Mouse (Mus musculus) monocyte, adult 2 months (primary cell): Measurements from ENCODE around the gene Atp1a2.

Experiments
- DNase-seq, 2 experiments: peaks; one replicate each; pipeline ENCODE4 v3.0.0; 2022; ENCODE audit warnings: low spot score in 2 of 2, low read depth in 1 of 2

Gene Atp1a2

DNA sequence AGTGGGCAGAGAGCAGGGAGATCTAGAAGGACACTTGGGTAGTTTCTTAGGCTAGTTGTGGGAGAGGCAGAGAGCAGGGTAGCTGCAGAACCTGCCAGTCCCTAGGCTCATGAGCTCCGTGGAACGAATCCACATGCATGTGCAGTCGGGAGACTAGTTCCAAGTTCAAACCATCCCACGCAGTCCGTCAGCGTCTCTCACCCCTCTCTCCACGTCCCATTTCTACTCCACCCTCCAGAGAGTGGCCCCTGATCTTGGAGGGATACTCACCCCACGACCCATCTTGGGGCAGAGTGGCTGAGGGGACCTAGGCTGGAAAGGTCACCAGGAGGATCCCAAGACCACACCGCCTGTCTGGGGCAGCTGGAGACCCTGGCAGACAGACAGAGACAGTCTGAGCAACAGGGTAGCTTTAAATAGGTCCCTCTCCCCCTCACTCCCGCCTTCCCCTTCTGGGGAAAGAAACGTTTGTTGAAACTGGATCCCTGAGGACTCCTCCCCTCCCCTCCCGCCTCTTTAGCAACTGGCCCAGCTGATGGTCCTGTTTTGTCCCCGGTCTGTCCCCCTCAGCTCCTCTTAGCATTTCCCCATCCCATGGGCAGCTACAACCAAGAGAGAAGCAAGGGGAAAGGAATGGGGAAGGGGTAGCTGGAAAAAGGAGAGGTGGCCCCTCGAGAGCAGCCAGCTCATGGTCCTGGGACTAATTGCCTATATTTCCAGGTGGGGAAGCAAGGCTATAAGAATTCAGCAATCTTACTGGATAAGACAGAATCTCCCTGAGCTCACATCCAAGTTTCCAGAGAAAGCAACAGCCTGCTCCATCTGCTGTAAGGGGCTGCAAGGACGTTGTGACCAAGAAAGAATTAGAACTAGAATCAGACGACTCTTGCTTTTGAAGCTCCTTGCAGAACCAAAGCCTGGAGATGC is at the start of gene Atp1a2:
Atp1a2 (minus strand) TSS at position 454 of the 927 bp plus-strand sequence.
- no peak for DNase-seq

DNA sequence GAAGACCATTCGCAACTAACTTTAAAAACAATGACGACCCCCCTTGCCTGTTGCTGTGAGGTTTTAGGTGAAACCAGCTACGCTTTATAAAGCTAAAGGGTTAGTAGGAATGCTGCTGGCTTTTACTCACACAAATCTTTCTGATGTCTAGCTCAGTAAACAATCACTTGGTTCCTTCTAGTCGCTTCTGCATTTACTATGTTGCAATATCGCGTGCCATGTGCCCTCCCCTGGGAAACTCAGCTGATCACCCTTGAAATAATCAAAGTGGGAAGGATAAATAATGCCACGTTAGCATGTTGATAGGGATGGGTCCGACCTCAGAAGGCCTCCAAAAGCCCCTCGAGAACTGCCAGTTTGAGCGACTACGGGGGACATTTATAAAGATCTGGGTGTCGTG is 49.5 kb upstream of the Atp1a2 start:
- no peak for DNase-seq

DNA sequence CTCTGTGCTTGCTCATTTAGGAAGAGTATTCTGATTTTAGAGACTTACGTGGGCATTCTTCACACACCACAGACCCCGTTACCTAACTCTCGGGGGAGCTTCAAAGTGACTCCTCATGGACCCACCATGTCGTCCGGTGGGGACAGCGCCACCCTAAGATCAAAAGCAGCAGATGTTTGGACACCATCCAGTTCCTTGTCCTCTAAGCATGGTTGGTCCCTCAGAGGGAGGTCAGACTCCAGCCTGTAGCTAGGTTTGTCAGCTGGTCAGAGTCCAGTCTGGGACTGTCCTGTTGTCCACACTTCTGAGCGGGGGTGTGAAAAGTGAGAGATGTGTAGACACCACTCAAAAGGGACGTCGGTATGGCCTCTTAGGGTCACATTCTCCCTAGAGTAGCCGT is 48.8 kb upstream of the Atp1a2 start:
- no peak for DNase-seq

DNA sequence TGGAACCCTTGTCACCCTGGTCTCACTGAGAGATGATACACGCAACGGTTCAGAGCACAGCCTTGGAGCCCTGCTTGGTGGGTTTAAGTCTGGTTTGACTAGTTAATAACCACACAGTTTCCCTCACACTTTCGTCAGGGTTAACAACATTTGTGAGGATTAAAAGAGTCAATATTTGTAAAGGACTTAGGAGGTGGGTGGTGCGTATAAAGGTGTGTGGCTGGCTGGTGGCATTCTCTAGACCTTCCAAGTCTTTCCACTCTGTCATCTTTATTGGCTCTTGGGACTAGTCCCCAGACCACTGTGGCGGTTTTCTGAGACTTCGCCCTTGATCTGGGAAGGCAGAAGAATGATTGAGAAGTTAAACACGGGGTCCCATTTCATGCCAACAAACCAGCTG is 47.0 kb upstream of the Atp1a2 start:
- DNase-seq: no peak

DNA sequence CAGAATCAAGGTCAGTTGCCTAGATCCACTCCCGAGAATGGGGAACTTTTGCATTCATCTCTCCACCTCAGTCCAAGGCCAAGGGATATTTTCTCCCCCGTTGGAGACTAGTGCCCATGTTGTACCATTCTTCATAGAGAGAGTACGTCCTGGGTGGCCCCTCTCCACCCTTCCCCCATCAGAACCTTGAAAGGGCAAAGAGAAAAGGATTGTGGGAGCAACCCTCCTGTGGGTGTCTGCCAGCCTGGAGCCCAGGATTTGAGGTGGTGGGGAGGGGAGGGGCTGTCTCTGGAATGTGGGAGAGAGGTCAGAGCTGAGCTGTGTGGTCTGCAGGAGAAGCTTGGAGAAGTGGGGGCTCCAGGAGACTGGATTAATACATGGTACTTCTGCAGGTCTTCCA is 46.0 kb upstream of the Atp1a2 start:
- DNase-seq: no peak

DNA sequence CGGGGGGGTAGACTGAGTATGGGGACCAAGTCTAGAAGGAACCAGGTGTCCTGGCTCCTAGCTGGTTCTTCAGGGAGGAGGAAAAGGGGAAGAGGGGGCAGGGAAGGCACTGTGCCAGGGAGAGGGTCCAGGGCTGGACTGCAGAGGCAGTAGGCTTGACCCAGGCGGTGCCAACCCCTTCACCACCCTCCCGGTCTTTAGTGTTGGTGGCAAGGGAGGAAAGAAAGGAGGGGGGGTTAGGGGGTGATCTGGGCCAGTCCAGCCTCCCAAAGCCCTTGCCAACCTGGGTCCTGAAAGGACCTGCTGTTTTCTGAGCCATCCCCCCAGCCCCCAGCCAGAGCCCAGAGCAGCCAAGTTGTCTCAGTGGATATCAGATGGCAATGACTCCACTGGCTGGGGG is 44.9 kb upstream of the Atp1a2 start:
- no peak for DNase-seq

DNA sequence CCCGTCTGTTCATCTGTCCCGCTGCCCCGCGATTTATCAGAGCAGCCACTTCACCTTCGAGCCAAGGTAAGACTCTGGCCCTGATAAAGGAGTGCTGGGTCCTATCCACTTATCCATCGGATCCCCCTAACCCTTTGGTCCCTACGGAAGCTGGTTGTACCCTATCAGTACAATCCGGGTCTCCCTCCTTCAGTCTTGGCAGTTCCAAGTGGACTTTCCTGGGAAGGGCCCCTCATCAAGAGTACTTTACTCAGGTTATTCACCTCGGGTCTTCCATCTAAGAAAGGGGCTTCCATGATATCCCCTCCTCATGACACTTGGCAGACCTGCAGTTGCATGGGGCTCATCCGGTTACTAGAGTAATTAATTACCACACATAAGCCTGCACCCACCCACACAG is 43.5 kb upstream of the Atp1a2 start:
- DNase-seq: no peak

DNA sequence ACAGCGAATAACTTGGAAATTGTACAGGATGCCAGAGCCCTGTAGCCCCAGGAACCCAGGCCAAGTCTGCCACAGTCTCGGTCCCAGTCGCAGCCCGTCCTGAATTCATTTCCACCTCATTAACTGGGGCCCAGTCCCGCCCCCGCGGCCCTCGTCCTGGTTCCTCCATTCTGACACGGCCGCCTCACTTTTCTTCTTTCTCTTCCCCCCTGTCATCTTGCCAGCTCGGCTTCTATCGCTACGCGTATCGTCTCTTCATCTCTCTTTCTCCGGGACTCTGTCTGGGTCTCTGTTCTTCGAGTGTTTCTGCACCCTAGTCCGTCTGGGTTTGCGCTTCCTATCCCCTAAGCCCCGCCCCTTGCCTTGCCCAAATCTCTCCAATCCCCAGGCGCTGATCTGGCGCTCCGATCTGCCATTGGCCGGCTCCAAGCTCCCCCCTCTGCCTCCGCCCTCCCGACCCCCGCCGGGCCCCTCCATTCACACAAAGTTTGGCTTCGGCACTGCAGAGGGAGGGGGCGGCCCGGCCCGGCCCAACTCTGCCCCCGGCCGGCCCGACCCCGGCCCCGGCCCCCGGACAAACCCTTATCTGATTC is 43.0 kb upstream of the Atp1a2 start, which contains the start of gene Kcnj10:
Kcnj10 (plus strand) TSS at position 482 of the 593 bp plus-strand sequence.
- peak in 1 of 2 experiments; percentile 31 for DNase-seq

DNA sequence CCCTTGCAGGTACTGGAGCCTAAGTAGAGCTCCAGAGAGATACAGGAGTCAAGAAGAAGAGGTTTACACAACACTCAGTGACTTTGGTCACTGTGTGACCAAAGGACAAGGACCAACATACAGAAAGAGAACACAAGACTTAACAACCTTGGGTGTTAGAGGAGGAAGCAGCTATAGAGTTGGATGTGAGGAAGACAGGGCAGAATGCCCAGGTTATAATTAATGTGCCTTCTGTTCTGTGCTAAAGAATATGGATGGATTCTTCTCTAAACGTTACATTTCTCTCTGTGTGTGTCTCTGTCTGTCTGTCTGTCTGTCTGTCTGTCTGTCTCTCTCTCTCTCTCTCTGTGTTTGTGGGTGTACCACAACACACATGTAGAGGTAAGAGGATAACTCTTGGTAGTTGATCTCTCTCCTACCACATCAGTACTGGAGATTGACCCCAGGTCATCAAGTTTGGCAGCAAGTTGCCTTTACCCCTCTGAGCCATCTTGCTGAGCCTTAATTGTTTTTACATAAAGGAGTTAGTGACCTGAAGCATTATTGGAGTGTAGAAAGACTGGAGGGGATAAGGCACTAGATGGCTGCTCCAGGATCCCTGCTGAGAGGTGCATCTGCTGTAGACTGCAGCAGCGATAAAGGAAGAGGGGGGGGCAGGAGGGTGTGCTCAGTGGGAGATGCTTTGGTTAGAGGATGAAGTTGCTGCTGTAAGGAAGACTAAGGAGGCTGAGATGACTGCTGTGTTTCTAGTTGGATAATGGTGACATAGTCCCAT is 39.7 kb upstream of the Atp1a2 start:
- no peak for DNase-seq

DNA sequence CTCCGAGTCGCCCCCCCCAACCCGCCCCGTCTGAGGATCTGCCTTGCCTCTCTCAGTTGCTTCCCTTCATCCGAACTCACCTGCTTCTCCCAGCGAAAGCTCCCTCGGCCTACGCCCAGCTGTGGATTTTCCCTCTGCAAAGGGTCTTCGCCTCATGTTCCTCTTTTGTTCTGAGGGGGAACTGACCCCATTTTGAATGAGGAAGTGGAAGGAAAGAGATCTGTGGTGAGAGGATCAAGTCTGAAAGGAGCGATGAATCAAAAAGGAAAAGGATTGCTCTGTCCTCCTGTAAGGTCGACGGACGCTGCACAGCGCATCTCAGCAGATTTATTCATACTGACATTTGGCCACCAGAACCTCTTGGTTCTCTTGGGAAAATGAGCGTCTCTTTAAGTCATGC is 37.9 kb upstream of the Atp1a2 start:
- no peak for DNase-seq

DNA sequence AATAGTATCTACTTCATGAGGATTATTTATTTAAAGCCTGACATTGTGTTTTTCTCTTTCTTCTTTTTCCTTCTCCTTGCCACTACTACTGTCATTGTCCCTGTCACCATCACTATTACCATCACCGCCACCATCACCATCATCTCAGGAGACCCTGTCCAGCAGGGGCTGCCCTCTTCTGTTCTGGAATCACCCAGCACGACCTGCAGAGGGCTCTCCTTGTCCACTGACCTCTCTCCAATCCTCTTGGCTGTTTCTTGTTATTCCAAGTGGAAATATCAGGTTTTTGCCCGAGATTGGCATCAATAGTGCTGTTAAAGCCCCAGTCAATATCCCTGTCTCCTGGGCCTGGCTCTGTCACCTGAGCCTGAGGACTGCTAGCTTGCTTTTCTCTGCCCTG is 35.6 kb upstream of the Atp1a2 start:
- no peak for DNase-seq

DNA sequence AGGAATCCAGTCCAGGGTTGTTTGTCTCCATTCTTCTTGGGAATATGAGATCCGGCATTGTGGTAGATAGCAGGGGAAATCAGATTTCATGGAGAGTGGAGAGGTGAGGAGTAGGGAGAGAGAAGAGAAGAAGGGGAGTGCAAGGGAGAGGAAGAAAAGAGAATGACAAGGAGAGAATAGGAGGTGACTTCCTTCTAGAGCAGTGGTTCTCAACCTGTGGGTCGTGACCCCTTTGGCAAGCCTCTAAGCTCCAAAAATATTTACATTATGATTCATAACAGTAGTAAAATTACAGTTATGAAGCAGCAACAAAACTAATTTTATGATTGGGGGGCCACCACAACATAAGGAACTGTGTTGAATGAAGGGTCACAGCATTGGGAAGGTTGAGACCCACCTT is 35.1 kb upstream of the Atp1a2 start:
- DNase-seq: no peak

DNA sequence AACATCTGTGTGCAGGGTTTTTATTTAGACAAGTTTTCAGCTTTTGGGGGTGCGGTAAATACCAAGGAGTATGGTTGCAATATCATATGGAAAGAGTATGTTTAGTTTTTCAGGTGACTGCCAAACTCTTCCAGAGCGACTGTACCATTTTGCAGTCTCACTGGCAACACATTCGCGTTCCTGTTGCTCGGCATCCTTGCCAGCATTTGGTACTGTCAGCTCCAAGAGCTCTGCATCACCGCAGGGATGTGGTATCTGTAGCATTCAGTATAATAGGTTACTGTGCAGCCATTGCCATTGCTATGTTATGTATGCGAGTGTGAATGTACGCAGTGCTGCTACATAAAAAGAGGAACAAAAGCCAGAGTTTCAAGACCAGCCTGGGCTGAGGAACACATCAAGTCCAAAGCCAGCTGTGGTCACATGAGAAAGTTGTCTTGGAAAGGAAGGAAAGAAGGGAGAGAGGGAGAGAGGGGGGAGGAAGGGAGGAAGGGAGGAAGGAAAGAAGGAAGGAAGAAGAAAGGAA is 33.6 kb upstream of the Atp1a2 start:
- no peak for DNase-seq

DNA sequence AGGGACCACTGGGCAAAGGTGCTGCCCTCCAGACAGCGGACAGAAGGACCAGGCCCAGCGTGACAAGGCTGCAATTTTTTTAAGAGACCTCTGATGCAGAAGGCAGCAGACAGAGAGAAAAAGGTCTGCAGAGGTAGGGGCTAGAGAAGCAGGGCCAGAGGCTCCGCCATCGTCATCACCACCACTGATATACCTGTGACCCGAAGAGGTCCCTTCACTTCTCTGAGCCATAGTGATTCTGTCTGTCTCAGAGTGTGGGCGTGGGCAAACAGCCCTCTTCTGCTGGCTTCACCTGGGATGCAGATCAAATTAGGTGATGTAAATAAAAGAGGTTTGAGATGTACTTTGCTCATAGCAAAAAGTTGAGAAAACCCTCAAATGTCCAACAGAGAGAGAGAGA is 31.8 kb upstream of the Atp1a2 start:
- no peak for DNase-seq

DNA sequence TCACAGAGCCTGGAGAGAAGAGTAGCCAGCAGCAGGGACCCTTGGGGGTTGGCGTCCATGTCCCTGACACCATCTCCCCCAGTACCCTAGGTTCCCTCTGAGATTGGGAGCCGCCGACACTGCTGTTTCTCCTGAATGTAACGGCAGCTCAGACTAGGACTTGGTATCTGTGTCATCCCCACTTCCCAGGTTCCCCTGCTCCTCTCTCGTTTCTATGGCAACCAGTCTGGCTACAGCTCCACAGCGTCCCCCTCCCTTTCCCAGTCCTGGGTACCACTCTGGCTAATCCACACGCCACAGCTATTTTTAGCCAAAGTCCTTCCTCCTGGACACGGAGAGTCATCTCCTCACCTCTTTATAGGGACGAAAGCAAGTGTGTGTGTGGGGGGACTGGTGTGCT is 31.3 kb upstream of the Atp1a2 start, which contains the start of gene Kcnj9:
Kcnj9 (minus strand) TSS at position 188 of the 400 bp plus-strand sequence.
- DNase-seq: no peak

DNA sequence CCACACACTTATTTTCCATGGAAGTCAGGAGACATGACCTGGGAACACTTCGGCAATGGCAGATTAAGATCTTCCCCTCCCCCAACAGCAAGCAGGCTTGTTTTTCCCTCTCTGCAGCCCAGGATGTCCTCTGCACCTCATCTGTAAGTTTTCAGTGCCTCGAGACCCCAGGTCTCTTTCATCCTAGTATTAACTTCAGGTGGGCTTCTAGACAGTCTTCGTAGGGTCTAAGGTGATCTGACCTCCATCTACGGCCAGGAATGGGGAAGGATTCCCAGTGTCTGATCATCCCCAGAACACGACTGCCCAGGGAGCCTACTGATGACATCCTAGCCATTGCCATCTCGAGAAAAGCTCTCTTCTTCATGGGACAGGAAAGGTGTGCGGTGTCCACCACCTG is 30.6 kb upstream of the Atp1a2 start:
- DNase-seq: no peak

DNA sequence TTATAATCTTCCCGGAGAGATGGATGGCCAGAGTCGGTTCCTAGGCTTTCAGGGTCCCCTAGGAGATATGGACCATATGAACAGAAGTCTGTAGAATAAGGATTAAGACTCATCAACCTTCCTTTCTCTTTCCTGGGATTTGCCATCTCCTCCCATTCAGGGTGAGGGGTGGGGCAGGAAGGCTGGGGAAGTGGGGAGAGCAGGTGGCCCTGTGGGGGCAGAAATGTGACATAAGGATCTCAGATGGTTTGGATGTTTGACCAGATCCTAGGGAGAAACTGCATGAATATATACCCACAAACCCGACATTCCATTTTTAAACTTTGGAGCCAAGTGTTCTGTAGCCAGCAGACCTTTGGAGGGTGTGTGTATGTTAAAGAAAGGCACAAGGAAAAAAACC is 30.2 kb upstream of the Atp1a2 start:
- DNase-seq: no peak

DNA sequence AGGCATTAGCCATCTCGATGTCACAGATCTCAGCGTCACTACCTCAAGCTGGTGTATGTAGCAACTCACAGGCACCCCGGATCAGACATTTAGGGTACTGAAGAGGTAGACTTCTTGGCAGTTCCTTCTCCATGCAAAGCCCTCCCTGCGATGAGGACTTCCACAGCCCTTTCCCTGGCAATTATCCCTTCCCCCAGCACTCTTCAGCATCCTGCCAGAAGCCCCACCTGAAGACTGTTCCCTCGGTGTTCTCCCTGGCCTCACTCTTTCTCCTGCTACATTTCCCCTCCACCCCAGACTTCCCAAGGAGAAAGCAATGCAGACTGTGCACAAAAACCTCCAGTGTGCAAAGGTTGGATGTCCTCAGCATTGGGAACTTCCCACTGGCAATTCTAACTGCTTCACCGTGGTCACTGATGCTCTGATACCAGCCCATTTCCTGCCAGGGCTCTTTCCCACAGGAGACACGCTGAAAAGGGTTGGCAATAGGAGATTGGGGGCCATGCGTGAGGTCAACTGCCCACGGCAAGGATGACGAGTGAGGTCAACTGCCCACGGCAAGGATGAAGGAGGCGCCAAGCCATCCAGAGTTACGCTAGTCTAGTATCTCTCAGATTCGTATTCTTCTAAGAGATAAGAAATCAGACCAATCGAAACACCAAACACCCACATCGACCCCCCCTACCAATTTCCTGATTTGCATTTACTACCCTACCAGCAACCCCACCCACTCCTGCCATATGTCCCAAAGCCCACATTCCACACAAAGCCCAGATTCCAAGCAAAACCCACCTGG is 29.5 kb upstream of the Atp1a2 start:
- no peak for DNase-seq

DNA sequence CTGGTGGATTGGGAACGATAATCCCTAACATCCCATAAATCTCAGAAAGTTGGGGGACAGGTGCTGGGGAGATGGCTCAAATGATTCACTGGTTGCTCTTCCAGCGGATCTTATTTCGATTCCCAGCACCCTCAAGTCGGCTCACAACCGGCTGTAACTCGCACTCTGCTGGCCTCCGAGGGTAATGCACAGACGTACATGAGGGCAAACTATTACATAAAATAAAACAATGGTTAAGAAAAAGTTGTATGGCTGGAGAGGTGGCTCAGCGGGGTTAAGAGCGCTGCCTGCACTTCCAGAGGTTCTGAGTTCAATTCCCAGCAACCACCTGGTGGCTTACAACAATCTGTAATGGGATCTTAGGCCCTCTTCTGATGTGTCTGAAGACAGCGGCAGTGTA is 28.8 kb upstream of the Atp1a2 start:
- no peak for DNase-seq

DNA sequence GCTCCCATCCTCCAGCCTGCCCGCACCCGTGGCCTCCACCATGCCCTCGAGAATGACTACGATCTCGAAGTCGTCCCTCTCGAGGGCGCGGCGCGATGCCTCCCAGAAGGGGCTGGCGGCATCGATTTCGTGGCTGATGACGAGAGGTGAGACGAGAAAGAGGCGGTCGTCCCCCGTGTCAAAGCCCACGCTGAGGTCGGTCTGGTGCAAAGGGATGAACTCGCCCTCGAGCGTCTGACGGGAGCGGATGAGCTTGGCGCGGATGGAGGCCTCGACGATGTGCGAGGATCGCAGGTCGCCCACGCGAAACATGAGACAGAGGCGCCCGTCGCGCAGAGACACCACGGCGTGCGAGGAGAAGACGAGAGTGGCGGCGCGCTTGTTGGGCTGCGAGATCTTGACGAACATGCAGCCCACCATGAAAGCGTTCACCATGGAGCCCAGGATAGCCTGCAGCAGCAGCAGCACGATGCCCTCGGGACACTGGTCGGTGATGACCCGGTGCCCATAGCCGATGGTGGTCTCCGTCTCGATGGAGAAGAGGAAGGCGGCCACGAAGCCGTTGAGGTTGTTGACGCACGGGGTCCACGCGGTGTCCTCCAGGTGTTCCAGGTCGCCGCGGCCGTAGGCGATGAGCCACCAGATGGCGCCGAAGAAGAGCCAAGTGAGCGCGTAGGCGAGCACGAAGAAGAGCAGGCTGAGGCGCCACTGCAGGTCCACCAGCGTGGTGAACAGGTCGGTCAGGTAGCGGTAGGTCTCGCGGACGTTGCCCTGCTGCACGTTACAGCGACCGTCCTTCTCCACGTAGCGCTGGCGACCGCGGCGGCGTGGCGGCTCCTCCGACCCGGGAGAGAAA is 28.0 kb upstream of the Atp1a2 start:
- no peak for DNase-seq
